Mouse (Mus musculus) liver, embryonic 14.5 days (tissue): ENCODE results near the gene Nxf3.

Experiments used
- CTCF ChIP-seq: IDR thresholded peaks from 2 replicates; pipeline ENCODE4 v1.5.1; 2016; ENCODE audit warnings: antibody characterized with exemption, low read depth, control low read depth
- EP300 ChIP-seq: IDR thresholded peaks from 2 replicates; pipeline ENCODE4 v1.6.1; 2016; ENCODE audit warnings: antibody characterized with exemption, low read depth

DNA sequence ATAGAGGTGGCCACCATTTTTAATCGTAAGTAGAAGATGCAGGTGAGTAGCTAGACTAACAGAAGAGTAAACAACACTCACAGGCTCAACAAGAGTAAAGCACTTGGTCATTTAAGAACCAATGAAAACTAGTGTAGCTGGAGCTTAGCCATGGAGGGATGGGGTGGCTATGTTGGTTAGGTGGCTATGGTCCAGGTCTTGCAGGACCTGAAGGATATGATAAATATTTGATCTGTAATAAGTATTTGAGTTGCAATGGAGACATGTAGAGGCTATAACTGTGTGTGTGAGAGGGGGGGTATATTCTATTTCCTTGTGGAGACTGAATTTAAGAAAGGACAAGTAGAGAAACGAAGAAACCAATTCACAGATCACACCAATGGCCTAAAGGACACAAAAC is 33.8 kb downstream of the Nxf3 start:
- TF ChIP-seq EP300 = no peak
- TF ChIP-seq CTCF = no peak
